Mouse (Mus musculus): ENCODE data around the gene Echdc3.

- TF ChIP-seq CTCF (conservative IDR thresholded peaks at IDR 0.05; ENCODE audit: low read length) (no peak), POU5F1 (IDR thresholded peaks at IDR 0.05; ENCODE audit: borderline replicate concordance, low read length) (no peak)
These were observed 42.7 kb upstream of the Echdc3 start for GRCm38 (mm10) chr2:6255402-6255988.
